Mouse (Mus musculus) 416B (cell line): ENCODE results near the gene Tha1.

Experiments
- DNase-seq: peaks from one replicate; pipeline ENCODE4 v3.0.0; 2011; ENCODE audit warnings: low read depth

Gene Tha1

GRCm38 (mm10) chr11:117872861-117873608, at the start of gene Tha1:
Tha1 (minus strand) TSS chr11:117873481.
- DNase-seq: peak; percentile 86

- no peak for DNase-seq
Observed at GRCm38 (mm10) chr11:117919211-117919610, 45.9 kb upstream of the Tha1 start.

GRCm38 (mm10) chr11:117918541-117918940, 45.3 kb upstream of the Tha1 start:
- DNase-seq: no peak

DNA sequence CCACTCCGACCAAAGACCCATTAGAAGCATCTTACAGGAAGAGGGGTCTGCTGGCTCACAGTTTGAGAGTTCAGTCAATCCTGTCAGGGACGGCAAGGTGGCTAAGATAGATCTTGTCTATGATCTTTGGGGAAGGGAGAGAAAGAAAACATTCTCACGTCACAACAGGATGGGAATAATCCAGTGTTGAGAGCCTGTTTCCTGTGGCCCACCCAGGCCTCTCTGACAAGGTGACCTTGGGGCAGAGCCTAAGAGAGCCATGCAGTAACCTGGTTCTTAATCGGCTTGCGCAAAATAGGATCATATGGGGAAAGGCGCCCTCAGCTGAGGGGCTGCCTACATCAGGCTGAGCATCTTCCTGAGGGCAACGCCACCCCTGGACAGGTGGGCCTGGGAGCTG, 42.6 kb upstream of the Tha1 start:
- DNase-seq: no peak

- DNase-seq: peak; percentile 21
Observed at GRCm38 (mm10) chr11:117915341-117915740, 42.1 kb upstream of the Tha1 start.

- peak; percentile 53 for DNase-seq
Observed at GRCm38 (mm10) chr11:117914531-117914930, 41.2 kb upstream of the Tha1 start.

DNA sequence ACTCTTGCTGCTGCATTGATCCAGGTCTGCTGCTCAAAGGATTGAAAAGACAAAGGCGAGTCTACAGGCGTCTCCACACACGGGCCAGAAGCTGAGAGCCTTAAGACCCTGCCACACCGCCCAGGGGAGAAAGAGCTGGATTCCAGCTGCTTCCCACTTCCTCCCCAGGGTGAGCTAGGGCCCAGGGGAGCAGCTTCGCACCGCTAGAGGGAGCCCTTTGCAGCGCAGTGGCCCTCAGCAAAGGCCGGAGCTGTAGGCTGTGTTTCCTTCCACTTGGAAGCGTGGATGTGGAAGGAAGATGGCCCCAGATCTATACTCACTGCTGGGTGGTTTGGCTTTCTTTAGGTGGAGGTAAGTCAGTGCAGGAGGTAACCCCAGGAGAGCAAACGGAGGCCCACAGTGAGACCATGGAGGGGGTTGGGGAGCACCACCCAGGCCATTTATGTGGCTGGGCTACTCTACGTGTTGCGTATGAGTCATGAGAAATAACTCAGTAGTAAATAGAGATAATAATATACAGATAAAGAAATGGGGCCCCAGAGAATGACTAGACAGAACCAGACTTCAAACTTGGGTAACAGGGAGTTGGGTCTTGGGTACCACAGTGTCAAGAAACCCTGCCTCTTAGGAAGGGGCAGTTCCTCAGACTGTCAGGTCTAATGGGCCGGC, 39.5 kb upstream of the Tha1 start:
- DNase-seq: peak; percentile 82

DNA sequence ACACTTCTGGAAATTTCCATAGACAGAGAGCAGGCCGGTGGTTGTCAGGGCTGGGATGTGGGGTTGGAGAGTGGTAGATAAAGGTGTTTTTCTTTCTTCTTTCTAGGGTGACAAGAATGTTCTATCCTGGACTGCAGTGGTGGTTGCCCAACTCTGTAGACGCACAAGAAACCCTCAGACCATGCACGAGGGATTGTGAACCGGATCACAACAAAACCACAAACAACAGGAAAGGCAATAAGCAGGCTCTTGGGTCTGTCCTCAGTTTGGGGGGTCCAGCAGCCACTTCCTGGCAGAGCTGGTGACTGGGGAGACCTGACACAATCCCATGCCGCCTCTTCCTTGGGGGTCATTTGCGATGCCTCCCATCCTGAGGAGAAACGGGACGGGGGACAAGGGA, 36.1 kb upstream of the Tha1 start:
- DNase-seq: peak; percentile 57

DNA sequence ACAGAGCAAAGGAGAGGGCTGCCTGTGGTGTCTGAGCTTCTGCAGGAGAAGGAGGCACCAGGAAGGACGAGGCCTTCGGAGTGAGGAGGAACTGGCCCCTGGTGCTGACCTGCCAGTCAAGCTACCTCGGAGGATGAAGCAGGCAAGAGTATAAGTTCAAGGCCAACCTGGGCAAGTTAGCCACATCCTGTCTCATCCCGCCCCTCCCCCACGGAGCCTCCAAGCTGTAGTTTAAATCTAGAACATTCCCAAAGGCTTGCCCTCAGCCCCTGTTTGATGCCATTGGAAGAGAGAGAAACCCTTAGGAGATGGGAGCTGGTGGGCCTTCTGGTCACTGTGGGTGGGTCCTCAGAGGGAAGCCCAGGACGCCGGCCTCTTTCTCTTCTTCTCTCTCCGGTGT, 31.2 kb upstream of the Tha1 start:
- peak; percentile 17 for DNase-seq

DNA sequence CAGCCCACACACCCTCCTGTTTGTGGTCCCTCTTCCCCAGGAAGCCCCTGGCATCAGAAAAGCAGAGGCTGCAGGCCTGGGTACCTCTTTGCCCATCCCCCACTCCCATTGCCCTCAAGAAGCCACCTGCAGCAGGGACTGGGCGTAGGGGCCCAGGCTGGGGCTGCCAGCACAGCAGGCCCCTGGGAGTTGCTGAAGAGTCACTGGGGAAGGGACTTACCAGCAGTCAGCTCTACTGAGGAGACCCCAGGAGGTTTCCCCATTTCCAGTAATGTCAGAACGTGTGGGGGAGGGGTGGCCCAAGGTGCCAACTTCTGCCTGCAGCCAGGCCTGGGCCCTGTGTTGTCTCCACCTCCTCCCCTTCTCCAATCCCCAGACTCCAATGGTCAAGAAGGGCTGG, 29.0 kb upstream of the Tha1 start:
- no peak for DNase-seq

DNA sequence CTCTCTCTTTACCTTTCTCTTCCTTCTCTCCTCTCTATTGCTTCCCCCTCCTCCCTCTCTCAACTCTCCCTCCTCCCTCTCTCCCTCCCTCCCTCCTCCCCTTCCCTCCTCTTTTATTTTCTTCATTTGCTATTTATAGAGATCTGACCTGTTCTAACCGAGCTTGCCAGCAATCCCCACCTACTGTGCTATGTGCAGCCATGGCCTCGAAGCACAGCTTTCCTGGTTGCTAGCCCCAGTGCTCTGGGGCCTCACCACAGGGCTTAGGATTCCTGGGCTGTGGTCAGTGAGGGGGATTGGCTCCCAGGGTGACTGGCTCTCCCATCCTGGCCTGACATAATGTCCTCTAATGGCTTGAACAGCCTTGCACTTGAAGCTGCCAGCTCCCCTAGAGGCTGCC, 23.3 kb upstream of the Tha1 start:
- DNase-seq: no peak

DNA sequence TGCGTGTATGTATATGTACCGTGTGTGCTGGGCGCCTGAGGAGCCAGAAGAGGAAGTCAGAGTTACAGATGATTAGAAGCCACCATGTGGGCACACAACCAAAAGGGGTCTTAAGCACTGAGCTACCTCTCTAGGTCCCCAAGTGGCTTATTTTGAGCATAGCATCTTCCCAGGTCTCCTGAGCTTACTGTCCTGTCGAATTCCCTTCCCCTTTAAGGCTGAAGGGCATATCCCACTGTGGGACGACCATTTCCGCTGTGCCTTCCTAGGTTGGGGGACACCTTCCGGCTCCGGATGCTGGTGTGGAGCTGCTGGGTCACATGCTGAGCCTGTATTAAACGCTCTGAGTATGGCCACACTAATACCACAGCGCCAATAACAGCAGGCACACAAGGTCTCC, 21.4 kb upstream of the Tha1 start:
- no peak for DNase-seq

DNA sequence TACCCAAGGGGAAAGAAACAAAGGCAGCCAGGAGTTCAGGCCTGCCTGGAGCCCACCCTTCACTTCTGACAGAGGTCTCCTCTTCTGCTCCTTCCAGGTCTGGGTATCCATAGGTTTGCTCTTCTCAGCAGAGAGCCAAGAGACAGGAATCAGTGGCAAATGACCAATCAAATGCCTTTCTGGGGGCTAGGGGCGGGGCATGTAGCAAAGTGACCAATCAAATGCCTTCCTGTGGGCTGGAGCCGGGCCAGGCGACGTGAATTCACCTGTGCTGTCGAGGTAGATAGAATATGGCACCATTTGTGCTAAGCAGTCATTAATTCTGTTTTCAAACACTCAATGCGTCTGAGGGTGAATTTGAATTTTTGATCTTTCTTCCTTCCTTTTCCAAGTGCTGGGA, 18.9 kb upstream of the Tha1 start:
- no peak for DNase-seq

- DNase-seq: no peak
Observed at GRCm38 (mm10) chr11:117891581-117892175, 18.4 kb upstream of the Tha1 start.

GRCm38 (mm10) chr11:117890519-117891282, 17.4 kb upstream of the Tha1 start:
- DNase-seq: peak; percentile 23

DNA sequence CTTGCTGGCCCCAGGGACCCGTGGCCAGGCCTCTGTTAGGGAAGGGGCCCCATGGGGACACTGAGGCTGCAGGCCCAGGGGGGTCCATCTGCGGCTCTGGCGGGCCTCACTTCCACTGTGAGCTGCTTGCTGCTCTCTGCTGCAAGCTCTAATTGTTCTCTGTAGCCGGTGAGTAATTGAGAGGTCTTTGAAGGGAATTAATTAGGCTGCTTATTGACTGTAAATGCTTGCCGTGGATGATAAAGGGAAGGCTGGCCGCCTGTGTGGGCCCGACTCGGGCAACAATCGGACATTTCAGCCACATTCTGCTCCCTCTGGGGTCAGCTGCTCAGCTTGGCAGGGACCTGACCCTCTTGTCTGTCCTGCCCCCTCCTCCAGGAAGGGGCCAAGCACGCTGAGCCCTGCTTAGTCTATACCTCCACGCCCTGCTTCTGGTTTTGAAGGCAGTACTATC, 16.6 kb upstream of the Tha1 start:
- no peak for DNase-seq

GRCm38 (mm10) chr11:117888853-117889822, 15.9 kb upstream of the Tha1 start:
- DNase-seq: no peak

GRCm38 (mm10) chr11:117888168-117888852, 15.0 kb upstream of the Tha1 start:
- no peak for DNase-seq

- DNase-seq: peak; percentile 32
Observed at GRCm38 (mm10) chr11:117886000-117886399, 12.7 kb upstream of the Tha1 start.

GRCm38 (mm10) chr11:117882208-117882607, 8.9 kb upstream of the Tha1 start:
- DNase-seq: no peak

DNA sequence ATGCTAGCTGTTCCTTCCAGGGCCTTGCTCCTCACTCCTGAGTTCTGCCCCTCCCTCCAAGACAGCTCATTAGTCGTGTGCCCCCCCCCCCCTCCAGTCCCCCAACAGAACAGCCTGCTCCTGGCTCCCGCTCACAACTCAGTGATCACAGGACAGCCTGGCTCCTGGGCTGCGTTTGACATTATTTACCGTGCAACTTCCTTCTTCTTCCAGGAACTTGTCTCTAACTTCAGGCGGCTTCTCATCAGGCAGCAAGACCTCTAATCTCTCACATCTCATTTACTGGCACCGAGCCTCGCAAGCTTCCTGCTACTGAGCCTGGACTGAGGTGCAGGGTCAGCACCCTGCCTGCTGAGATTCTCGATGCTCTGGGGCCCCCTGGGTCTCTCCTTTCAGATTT, 8.5 kb upstream of the Tha1 start:
- peak; percentile 81 for DNase-seq
